Mouse (Mus musculus): ENCODE measurements around the gene Tmcc1.

DNA sequence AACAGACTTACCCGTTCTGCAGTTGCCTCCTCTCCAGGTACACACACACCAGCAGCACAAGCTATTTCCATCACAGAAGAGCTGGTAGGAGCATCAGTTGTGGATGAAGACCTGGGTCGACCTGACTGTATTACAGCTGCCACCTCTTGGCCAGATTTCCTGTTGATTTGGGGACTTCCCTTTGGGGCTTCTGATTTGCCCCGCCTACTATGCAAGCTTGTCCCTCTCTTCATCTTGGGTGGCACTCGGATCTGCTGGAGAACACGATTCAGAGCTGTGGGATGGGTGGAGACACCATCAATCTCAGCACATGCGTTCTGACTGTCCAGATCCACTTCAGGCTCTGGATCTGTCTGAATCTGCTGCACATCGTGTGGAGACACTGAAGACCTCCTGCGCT lies 59.5 kb downstream of the Tmcc1 start:
- TF ChIP-seq CTCF (IDR thresholded peaks at IDR 0.05; ENCODE audit: insufficient read depth, low read depth, low read length) (no peak), POLR2A (IDR thresholded peaks at IDR 0.05; ENCODE audit: insufficient read depth, low read depth, low read length) (no peak)
